Mouse (Mus musculus) forebrain, embryonic 15.5 days (tissue): ENCODE data around the gene Tmem108. TPM values are rescaled to one million over a fixed set of nuclear protein-coding genes. Genes with fewer than 3 reads are reported as not detected.

ENCODE experiments used
- ATAC-seq: fragments of 200-750 bp; cut with Nextera tagmentation; replicated peaks from 2 replicates; pipeline ENCODE4 v1.8.0; 2017; ENCODE audit warnings: mild to moderate bottlenecking, moderate TSS enrichment, moderate library complexity
- H3K27ac ChIP-seq: fragments of 300-500 bp; sonication (generic); replicated peaks from 2 replicates; pipeline ENCODE4 v1.5.1; 2015; ENCODE audit warnings: mild to moderate bottlenecking, inconsistent platforms
- H3K27me3 ChIP-seq: fragments of 300-500 bp; sonication (generic); 2 replicates; pipeline ENCODE4 v1.6.1; 2015; ENCODE audit warnings: inconsistent platforms
- H3K36me3 ChIP-seq: fragments of 300-500 bp; sonication (generic); 2 replicates; pipeline ENCODE4 v1.6.1; 2015; ENCODE audit warnings: mild to moderate bottlenecking, inconsistent platforms
- H3K4me1 ChIP-seq: fragments of 300-500 bp; sonication (generic); 2 replicates; pipeline ENCODE4 v1.6.1; 2015; ENCODE audit warnings: inconsistent platforms
- H3K4me2 ChIP-seq: fragments of 300-500 bp; sonication (generic); replicated peaks from 2 replicates; pipeline ENCODE4 v1.6.1; 2015; ENCODE audit warnings: mild to moderate bottlenecking, inconsistent platforms
- H3K4me3 ChIP-seq: fragments of 300-500 bp; sonication (generic); 2 replicates; pipeline ENCODE4 v1.5.1; 2015; ENCODE audit warnings: mild to moderate bottlenecking, inconsistent platforms
- H3K9ac ChIP-seq: fragments of 300-500 bp; sonication (generic); replicated peaks from 2 replicates; pipeline ENCODE4 v1.6.1; 2015; ENCODE audit warnings: mild to moderate bottlenecking, inconsistent platforms
- H3K9me3 ChIP-seq: fragments of 300-500 bp; sonication (generic); 2 replicates; pipeline ENCODE4 v1.6.1; 2016; ENCODE audit warnings: inconsistent platforms
- WGBS: fragments of 180-500 bp; shearing (Covaris S2); methylation state at CpG from one replicate; pipeline ENCODE4 v1.1.7; 2015; ENCODE audit warnings: mixed read lengths; 5-methylcytosine and 5-hydroxymethylcytosine counted together
- polyA plus RNA-seq: library from polyadenylated mRNA; unstranded; fragments of >200 nt; fragmentation: Nextera tagmentation; extraction: Ambion mirVana; gene quantifications from 2 replicates; pipeline ENCODE4 v1.2.1, GENCODE M21; 2015

Gene Tmem108
- polyA plus RNA-seq, 1 experiment from 2014 or later = 78.0 TPM

- H3K9ac ChIP-seq = no peak overlapping the region
- peaks cover 19% of the 10 kb centered on the region for H3K4me1 ChIP-seq
- H3K4me2 ChIP-seq = no peak overlapping the region
- ATAC-seq = no peak
- H3K36me3 ChIP-seq = no peaks in the 10 kb centered on the region
- H3K27me3 ChIP-seq = no peaks in the 10 kb centered on the region
- H3K9me3 ChIP-seq = no peaks in the 10 kb centered on the region
- H3K27ac ChIP-seq = no peak overlapping the region
- H3K4me3 ChIP-seq = no peak overlapping the region
- WGBS = 65% methylated on average over 4 of the region's 4 CpGs
These were observed 60.2 kb downstream of the Tmem108 start for GRCm38 (mm10) chr9:103701448-103701847.

GRCm38 (mm10) chr9:103700240-103700639 is 61.4 kb downstream of the Tmem108 start:
- Histone ChIP-seq H3K4me1 (peaks cover 19% of the 10 kb centered on the region), H3K36me3 (no peaks in the 10 kb centered on the region), H3K27ac (no peak overlapping the region), H3K9me3 (no peaks in the 10 kb centered on the region), H3K4me2 (no peak overlapping the region), H3K27me3 (no peaks in the 10 kb centered on the region), H3K9ac (no peak overlapping the region), H3K4me3 (no peak overlapping the region)
- WGBS = 75% methylated on average over 1 of the region's 1 CpGs
- ATAC-seq = no peak

GRCm38 (mm10) chr9:103696967-103697366 is 64.7 kb downstream of the Tmem108 start:
- Histone ChIP-seq H3K4me1 (peaks cover 37% of the 10 kb centered on the region), H3K27me3 (no peaks in the 10 kb centered on the region), H3K27ac (peak overlapping the region; percentile 76), H3K9ac (no peak overlapping the region), H3K36me3 (no peaks in the 10 kb centered on the region), H3K9me3 (no peaks in the 10 kb centered on the region), H3K4me3 (no peak overlapping the region), H3K4me2 (no peak overlapping the region)
- WGBS = 38% methylated on average over 6 of the region's 6 CpGs
- ATAC-seq = peak; percentile 89

- no peak overlapping the region for H3K4me2 ChIP-seq
- H3K4me3 ChIP-seq = no peak overlapping the region
- H3K36me3 ChIP-seq = no peaks in the 10 kb centered on the region
- peaks cover 40% of the 10 kb centered on the region for H3K4me1 ChIP-seq
- no peak overlapping the region for H3K9ac ChIP-seq
- no peak overlapping the region for H3K27ac ChIP-seq
- H3K9me3 ChIP-seq = no peaks in the 10 kb centered on the region
- no peaks in the 10 kb centered on the region for H3K27me3 ChIP-seq
- ATAC-seq = no peak
These were observed 67.8 kb downstream of the Tmem108 start for GRCm38 (mm10) chr9:103693826-103694225.

GRCm38 (mm10) chr9:103692699-103693098 is 68.9 kb downstream of the Tmem108 start:
- H3K27ac ChIP-seq = peak overlapping the region; percentile 64
- no peaks in the 10 kb centered on the region for H3K9me3 ChIP-seq
- peaks cover 49% of the 10 kb centered on the region for H3K4me1 ChIP-seq
- no peak overlapping the region for H3K9ac ChIP-seq
- H3K36me3 ChIP-seq = no peaks in the 10 kb centered on the region
- H3K27me3 ChIP-seq = no peaks in the 10 kb centered on the region
- 52% methylated on average over 4 of the region's 4 CpGs for WGBS
- H3K4me2 ChIP-seq = no peak overlapping the region
- peak; percentile 42; the same call in 1 of the 2 replicates for ATAC-seq
- no peak overlapping the region for H3K4me3 ChIP-seq

- Histone ChIP-seq H3K27me3 (no peaks in the 10 kb centered on the region), H3K36me3 (no peaks in the 10 kb centered on the region), H3K4me1 (peaks cover 49% of the 10 kb centered on the region), H3K27ac (no peak overlapping the region; the same call in 1 of the 2 replicates), H3K4me3 (no peak overlapping the region), H3K9ac (no peak overlapping the region), H3K9me3 (no peaks in the 10 kb centered on the region), H3K4me2 (no peak overlapping the region)
- no peak for ATAC-seq
- WGBS = 66% methylated on average over 9 of the region's 9 CpGs
These were observed 69.8 kb downstream of the Tmem108 start for GRCm38 (mm10) chr9:103691847-103692246.

GRCm38 (mm10) chr9:103690446-103690845 is 71.2 kb downstream of the Tmem108 start:
- Histone ChIP-seq H3K27ac (no peak overlapping the region), H3K4me2 (no peak overlapping the region), H3K9me3 (no peaks in the 10 kb centered on the region), H3K9ac (no peak overlapping the region), H3K36me3 (no peaks in the 10 kb centered on the region), H3K27me3 (no peaks in the 10 kb centered on the region), H3K4me1 (peaks cover 58% of the 10 kb centered on the region), H3K4me3 (no peak overlapping the region)
- 88% methylated on average over 3 of the region's 3 CpGs for WGBS
- ATAC-seq = no peak

GRCm38 (mm10) chr9:103689697-103690096 is 71.9 kb downstream of the Tmem108 start:
- H3K9ac ChIP-seq = no peak overlapping the region
- H3K4me2 ChIP-seq = no peak overlapping the region
- no peaks in the 10 kb centered on the region for H3K36me3 ChIP-seq
- H3K27me3 ChIP-seq = no peaks in the 10 kb centered on the region
- no peaks in the 10 kb centered on the region for H3K9me3 ChIP-seq
- no peak overlapping the region for H3K4me3 ChIP-seq
- H3K4me1 ChIP-seq = peaks cover 58% of the 10 kb centered on the region
- ATAC-seq = no peak
- WGBS = 85% methylated on average over 7 of the region's 7 CpGs
- no peak overlapping the region for H3K27ac ChIP-seq

GRCm38 (mm10) chr9:103689006-103689405 is 72.6 kb downstream of the Tmem108 start:
- no peak overlapping the region for H3K27ac ChIP-seq
- no peak overlapping the region for H3K4me2 ChIP-seq
- H3K4me3 ChIP-seq = no peak overlapping the region
- H3K36me3 ChIP-seq = no peaks in the 10 kb centered on the region
- peaks cover 58% of the 10 kb centered on the region for H3K4me1 ChIP-seq
- WGBS = 91% methylated on average over 10 of the region's 10 CpGs
- no peaks in the 10 kb centered on the region for H3K27me3 ChIP-seq
- no peak for ATAC-seq
- no peak overlapping the region for H3K9ac ChIP-seq
- H3K9me3 ChIP-seq = no peaks in the 10 kb centered on the region

GRCm38 (mm10) chr9:103687130-103687529 is 74.5 kb downstream of the Tmem108 start:
- H3K9me3 ChIP-seq = no peaks in the 10 kb centered on the region
- H3K27me3 ChIP-seq = no peaks in the 10 kb centered on the region
- H3K4me3 ChIP-seq = no peak overlapping the region
- peak overlapping the region; percentile 90 for H3K27ac ChIP-seq
- no peak overlapping the region for H3K9ac ChIP-seq
- no peaks in the 10 kb centered on the region for H3K36me3 ChIP-seq
- H3K4me2 ChIP-seq = no peak overlapping the region
- peaks cover 45% of the 10 kb centered on the region for H3K4me1 ChIP-seq
- 13% methylated on average over 6 of the region's 6 CpGs for WGBS
- peak; percentile 93 for ATAC-seq

- no peak for ATAC-seq
- no peaks in the 10 kb centered on the region for H3K36me3 ChIP-seq
- H3K9ac ChIP-seq = no peak overlapping the region
- 83% methylated on average over 4 of the region's 4 CpGs for WGBS
- no peak overlapping the region for H3K4me2 ChIP-seq
- no peak overlapping the region for H3K4me3 ChIP-seq
- no peak overlapping the region for H3K27ac ChIP-seq
- peaks cover 48% of the 10 kb centered on the region for H3K4me1 ChIP-seq
- no peaks in the 10 kb centered on the region for H3K9me3 ChIP-seq
- H3K27me3 ChIP-seq = no peaks in the 10 kb centered on the region
These were observed 79.8 kb downstream of the Tmem108 start for GRCm38 (mm10) chr9:103681741-103682330.

GRCm38 (mm10) chr9:103679234-103679633 is 82.4 kb downstream of the Tmem108 start:
- no peak overlapping the region for H3K27ac ChIP-seq
- H3K4me3 ChIP-seq = no peak overlapping the region
- no peaks in the 10 kb centered on the region for H3K27me3 ChIP-seq
- H3K36me3 ChIP-seq = no peaks in the 10 kb centered on the region
- no peak overlapping the region for H3K4me2 ChIP-seq
- ATAC-seq = no peak
- peaks cover 36% of the 10 kb centered on the region for H3K4me1 ChIP-seq
- no peaks in the 10 kb centered on the region for H3K9me3 ChIP-seq
- 24% methylated on average over 2 of the region's 2 CpGs for WGBS
- no peak overlapping the region for H3K9ac ChIP-seq

- Histone ChIP-seq H3K36me3 (no peaks in the 10 kb centered on the region), H3K27ac (no peak overlapping the region), H3K9me3 (no peaks in the 10 kb centered on the region), H3K27me3 (no peaks in the 10 kb centered on the region), H3K4me2 (no peak overlapping the region), H3K4me3 (no peak overlapping the region), H3K4me1 (peaks cover 36% of the 10 kb centered on the region), H3K9ac (no peak overlapping the region)
- WGBS = 57% methylated on average over 7 of the region's 7 CpGs
- ATAC-seq = no peak
These were observed 83.0 kb downstream of the Tmem108 start for GRCm38 (mm10) chr9:103678531-103679060.
